Mouse (Mus musculus): ENCODE measurements at regions not wholly inside any gene's neighbourhood (a gene's known extent, or its start where the extent isn't known, plus 50 kb on each side); places are given as distances from the start of the nearest gene placed in this dataset.

DNA sequence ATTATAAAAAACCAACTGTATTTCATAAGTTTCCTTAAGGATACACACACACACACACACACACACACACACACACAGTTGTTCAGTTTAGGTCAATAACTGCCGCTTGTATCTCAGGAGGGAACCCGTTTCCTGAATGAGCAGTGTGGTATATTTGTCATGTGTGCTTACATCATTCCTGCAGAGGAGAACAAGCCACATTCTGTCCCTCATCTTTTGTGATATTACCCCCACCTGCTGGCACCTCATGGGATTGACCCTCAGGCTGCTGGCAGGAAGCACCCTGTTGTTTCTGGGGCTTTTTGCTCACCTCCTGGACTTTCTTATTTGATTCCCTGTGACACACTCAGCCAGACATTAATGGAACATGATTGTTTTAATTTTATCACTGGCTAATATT is 66.4 kb upstream of the Htr1a start:
- peak; percentile 5 for DNase-seq

GRCm38 (mm10) chr13:105378587-105378986 is 64.9 kb upstream of the Htr1a start:
- DNase-seq, result no peak

DNA sequence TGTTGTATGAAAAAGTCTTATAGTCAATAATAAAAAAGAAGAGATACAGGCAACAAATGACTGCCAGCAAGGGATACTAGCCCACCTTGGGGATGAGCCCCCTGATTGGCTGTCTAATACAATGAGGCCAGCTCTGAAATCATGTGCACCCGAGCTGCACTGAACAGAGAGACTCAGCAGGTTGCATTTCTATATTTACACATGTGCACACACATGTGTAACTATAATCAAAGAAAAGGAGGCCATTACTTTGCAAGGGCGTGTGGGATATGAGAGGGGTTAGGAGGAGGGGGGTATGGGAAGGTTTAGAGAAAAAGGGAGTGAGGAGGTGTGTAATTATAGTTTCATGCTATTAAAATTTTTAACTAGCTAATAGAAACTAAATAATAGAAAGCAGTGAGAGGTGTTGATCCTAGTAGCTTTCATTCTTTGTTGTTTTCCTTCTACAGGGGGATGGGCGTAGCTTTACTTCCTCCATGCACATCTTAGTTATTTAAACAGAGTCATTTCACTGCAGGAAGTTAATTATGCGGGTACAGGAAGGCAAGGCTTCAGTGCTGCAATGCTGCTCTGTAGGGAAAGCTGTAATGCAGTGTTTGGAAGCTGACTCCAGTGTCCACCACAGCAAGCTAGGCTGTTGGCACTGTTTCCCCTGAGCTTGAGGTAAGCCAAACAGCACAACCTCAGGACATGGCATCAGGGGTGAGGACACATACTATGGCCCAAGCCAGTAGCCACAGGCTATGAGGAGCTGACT is 56.2 kb upstream of the Htr1a start:
- no peak for DNase-seq

All from cerebellum, adult 9-11 months (tissue).